Mouse (Mus musculus): Measurements from ENCODE around the gene Lekr1. TPM values are rescaled to one million over a fixed set of nuclear protein-coding genes. Genes with fewer than 3 reads are reported as not detected.

The Lekr1 gene
- total and polyA plus RNA-seq, 3 experiments = 1.8 to 2.5 TPM; not detected in 1

DNA sequence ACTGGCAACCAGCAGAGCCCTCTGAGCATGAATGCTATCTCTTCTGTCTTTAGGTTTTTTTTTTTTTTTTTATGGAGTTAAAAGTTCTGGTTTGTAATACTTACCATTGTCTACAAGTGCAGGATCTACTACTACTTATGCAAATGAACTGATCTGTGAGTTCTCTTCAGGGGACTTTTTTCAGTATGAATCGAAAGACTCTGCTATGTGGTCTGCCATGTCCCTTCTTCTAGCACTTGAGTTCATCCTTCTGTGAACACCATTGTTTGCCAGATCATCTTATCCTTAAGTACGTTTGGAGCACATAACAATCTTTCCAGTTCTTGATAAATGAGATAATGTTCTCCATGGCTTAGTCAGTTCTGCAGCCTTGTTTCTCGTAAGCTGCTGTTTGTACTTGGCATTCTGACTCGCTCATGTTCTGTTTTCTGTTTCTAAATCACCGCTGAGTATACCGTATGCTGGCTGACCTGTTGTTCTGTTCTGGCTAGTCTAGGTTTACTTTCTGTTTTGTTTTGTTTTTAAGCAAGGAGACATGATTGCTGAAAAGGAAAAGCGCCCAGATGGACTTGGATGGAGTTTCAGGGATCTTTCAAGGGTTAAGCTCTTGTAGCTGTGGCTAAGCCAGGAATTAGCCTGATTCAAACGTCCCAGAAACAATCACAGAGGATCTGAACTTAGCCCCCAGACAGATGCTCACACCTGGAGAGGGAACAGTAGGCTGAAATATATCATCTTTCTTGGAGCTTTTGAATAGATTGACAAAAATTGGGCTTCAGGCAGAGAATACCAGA is 40.3 kb upstream of the Lekr1 start:
- H3K4me3 ChIP-seq (ENCODE audit: control insufficient read depth in 1 of 2, insufficient read depth in 1 of 2, low read depth in 2 of 2, low read length in 2 of 2) = no peak overlapping the region
- H3K9ac ChIP-seq (ENCODE audit: control insufficient read depth, low read depth, low read length, poor library complexity, severe bottlenecking) = no peak overlapping the region
- no peak for TF ChIP-seq JUND (IDR thresholded peaks at IDR 0.05; ENCODE audit: low read depth, low read length)
- TF ChIP-seq MAZ (IDR thresholded peaks at IDR 0.05; ENCODE audit: low read depth, low read length) = no peak
- no peak for TF ChIP-seq KAT2A (conservative IDR thresholded peaks at IDR 0.05; ENCODE audit: low read depth, low read length)
- TF ChIP-seq ELF1 (IDR thresholded peaks at IDR 0.05; ENCODE audit: low read depth, low read length) = no peak
- no peak for TF ChIP-seq USF1 (IDR thresholded peaks at IDR 0.05; ENCODE audit: low read depth, low read length)
- no peak for TF ChIP-seq POLR2AphosphoS5 (IDR thresholded peaks at IDR 0.05; ENCODE audit: borderline replicate concordance, low read depth, low read length)
- H3K79me2 ChIP-seq (ENCODE audit: control insufficient read depth, insufficient read depth, low read length, poor library complexity) = no peaks in the 10 kb centered on the region
- no peak overlapping the region for H3K27ac ChIP-seq (ENCODE audit: control insufficient read depth, low read depth, low read length)
- no peak for DNase-seq (ENCODE audit: low read depth, low spot score)
- no peaks in the 10 kb centered on the region for H3K36me3 ChIP-seq (ENCODE audit: control insufficient read depth in 1 of 2, insufficient read depth in 2 of 2, low read length in 2 of 2)
- H3K4me1 ChIP-seq (ENCODE audit: control insufficient read depth in 1 of 2, insufficient read depth in 2 of 2, low read length in 2 of 2) = no peaks in the 10 kb centered on the region
- H3K9me3 ChIP-seq (replicated peaks; ENCODE audit: insufficient read depth, low read length) = no peaks in the 10 kb centered on the region
- H3K27me3 ChIP-seq (ENCODE audit: control insufficient read depth in 1 of 2, insufficient read depth in 2 of 2, low read length in 2 of 2) = peaks cover 2 to 4% of the 10 kb centered on the region in 2 experiments; a peak in 2 of 4 replicates

DNA sequence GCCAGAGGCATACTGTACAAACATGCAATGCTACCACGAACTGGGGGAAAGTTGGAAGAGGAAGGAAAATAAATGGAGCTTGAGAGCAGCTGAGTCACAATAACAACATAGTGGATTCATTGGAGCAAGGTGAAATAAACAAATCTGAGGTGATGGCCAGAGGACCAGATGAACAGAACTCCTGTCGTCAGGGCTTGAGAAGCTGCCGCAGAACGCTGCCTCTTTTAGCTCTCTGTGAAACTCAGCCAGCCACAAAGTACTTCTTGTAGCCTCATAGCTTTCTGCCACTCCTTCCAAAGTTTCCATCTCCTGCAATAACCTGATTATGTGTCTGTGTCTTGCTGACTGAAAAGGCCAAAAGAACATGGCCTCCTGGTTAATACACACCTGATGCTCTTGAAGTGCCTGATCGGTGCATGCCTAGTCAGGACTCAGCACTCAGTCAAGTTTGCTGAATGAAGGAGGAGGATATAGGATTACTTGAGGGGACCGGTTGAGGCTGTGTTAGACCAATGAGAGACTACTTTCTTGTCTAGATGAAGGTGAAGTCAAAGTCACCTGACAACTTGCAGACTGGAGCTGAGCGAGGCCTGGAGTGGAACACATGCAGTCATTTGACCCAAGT is 39.6 kb upstream of the Lekr1 start:
- Histone ChIP-seq H3K27me3 (ENCODE audit: control insufficient read depth in 1 of 2, insufficient read depth in 2 of 2, low read length in 2 of 2) (peaks cover 2 to 4% of the 10 kb centered on the region in 2 experiments; a peak in 2 of 4 replicates), H3K4me1 (ENCODE audit: control insufficient read depth in 1 of 2, insufficient read depth in 2 of 2, low read length in 2 of 2) (no peaks in the 10 kb centered on the region), H3K4me3 (ENCODE audit: control insufficient read depth in 1 of 2, insufficient read depth in 1 of 2, low read depth in 2 of 2, low read length in 2 of 2) (no peak overlapping the region), H3K27ac (ENCODE audit: control insufficient read depth, low read depth, low read length) (no peak overlapping the region), H3K9ac (ENCODE audit: control insufficient read depth, low read depth, low read length, poor library complexity, severe bottlenecking) (no peak overlapping the region), H3K79me2 (ENCODE audit: control insufficient read depth, insufficient read depth, low read length, poor library complexity) (no peaks in the 10 kb centered on the region), H3K36me3 (ENCODE audit: control insufficient read depth in 1 of 2, insufficient read depth in 2 of 2, low read length in 2 of 2) (no peaks in the 10 kb centered on the region), H3K9me3 (replicated peaks; ENCODE audit: insufficient read depth, low read length) (no peaks in the 10 kb centered on the region)
- TF ChIP-seq SMC3 (IDR thresholded peaks at IDR 0.05; ENCODE audit: low read depth, low read length) (no peak), TCF12 (IDR thresholded peaks at IDR 0.05; ENCODE audit: low read depth, low read length) (no peak), CHD2 (IDR thresholded peaks at IDR 0.05; ENCODE audit: low read length) (no peak), UBTF (IDR thresholded peaks at IDR 0.05; ENCODE audit: borderline replicate concordance, insufficient read depth, low read depth, low read length) (no peak), MAX (IDR thresholded peaks at IDR 0.05; ENCODE audit: low read length) (no peak), SIN3A (IDR thresholded peaks at IDR 0.05; ENCODE audit: low read length) (no peak), MAFK (IDR thresholded peaks at IDR 0.05; ENCODE audit: borderline replicate concordance, low read depth, low read length) (no peak), NELFE (IDR thresholded peaks at IDR 0.05; ENCODE audit: low read depth, low read length) (no peak)
- no peak for DNase-seq (ENCODE audit: low read depth, low spot score)

Measured in MEL (cell line).